Mouse (Mus musculus): ENCODE measurements around the gene Fbxl16.

GRCm38 (mm10) chr17:25762591-25762990, 46.3 kb upstream of the Fbxl16 start:
- TF ChIP-seq GATA1 (IDR thresholded peaks at IDR 0.05; ENCODE audit: borderline replicate concordance, low read length) (no peak), FLI1 (IDR thresholded peaks at IDR 0.05; ENCODE audit: low read length) (no peak)
